Mouse (Mus musculus) thymus, adult 2 months (tissue): ENCODE data around the gene D6Wsu163e. TPM values are rescaled to one million over a fixed set of nuclear protein-coding genes. Genes with fewer than 3 reads are reported as not detected.
A peak's percentile ranks its signal among the peaks of the same experiment; 100 is the strongest.

Experiments used
- DNase-seq: peaks from one replicate; pipeline ENCODE4 v3.0.0; 2021
- H3K27ac ChIP-seq: fragments of 200-500 bp; 2 replicates; pipeline ENCODE4 v1.5.1; 2012; ENCODE audit warnings: low read length, control low read depth; ENCODE audit not compliant: control insufficient read depth, insufficient read depth
- H3K27me3 ChIP-seq: fragments of 200-500 bp; 2 replicates; pipeline ENCODE4 v1.6.1; 2012; ENCODE audit warnings: mild to moderate bottlenecking, low read length, moderate library complexity, mixed read lengths; ENCODE audit not compliant: control insufficient read depth, insufficient read depth
- H3K36me3 ChIP-seq: fragments of 200-500 bp; 2 replicates; pipeline ENCODE4 v1.6.1; 2012; ENCODE audit warnings: mild to moderate bottlenecking, low read length, moderate library complexity; ENCODE audit not compliant: control insufficient read depth, insufficient read depth
- H3K4me1 ChIP-seq: fragments of 200-500 bp; replicated peaks from 2 replicates; pipeline ENCODE4 v1.6.1; 2012; ENCODE audit warnings: low read length; ENCODE audit not compliant: control insufficient read depth, insufficient read depth
- H3K4me3 ChIP-seq: fragments of 200-500 bp; 2 replicates; pipeline ENCODE4 v1.5.1; 2012; ENCODE audit warnings: mild to moderate bottlenecking, low read length, control low read depth, moderate library complexity; ENCODE audit not compliant: control insufficient read depth, insufficient read depth
- CTCF ChIP-seq: fragments of 200-500 bp; IDR thresholded peaks from 2 replicates; pipeline ENCODE4 v1.5.1; 2012; ENCODE audit warnings: mild to moderate bottlenecking, control low read depth, low read length, moderate library complexity, borderline replicate concordance; ENCODE audit not compliant: control insufficient read depth, poor library complexity, insufficient read depth; ENCODE audit errors: extremely low read depth
- POLR2A ChIP-seq: fragments of 200-500 bp; IDR thresholded peaks from 2 replicates; pipeline ENCODE4 v1.6.1; 2012; ENCODE audit warnings: mild to moderate bottlenecking, low read length, control low read depth, moderate library complexity; ENCODE audit not compliant: control insufficient read depth, poor library complexity, insufficient read depth; ENCODE audit errors: extremely low read depth
- WGBS: fragments of 180-500 bp; shearing (Covaris S2); methylation state at CpG from one replicate; pipeline ENCODE4 v1.1.7; 2018; 5-methylcytosine and 5-hydroxymethylcytosine counted together
- polyA plus RNA-seq: library from polyadenylated mRNA; depleted of rRNA; stranded (reverse); fragments of >200 nt; gene quantifications from 2 replicates; pipeline ENCODE4 v1.2.3, GENCODE M21; 2012; rRNA removed

Gene D6Wsu163e
- polyA plus RNA-seq, result 5.3 and 7.0 TPM in 2 replicates

DNA sequence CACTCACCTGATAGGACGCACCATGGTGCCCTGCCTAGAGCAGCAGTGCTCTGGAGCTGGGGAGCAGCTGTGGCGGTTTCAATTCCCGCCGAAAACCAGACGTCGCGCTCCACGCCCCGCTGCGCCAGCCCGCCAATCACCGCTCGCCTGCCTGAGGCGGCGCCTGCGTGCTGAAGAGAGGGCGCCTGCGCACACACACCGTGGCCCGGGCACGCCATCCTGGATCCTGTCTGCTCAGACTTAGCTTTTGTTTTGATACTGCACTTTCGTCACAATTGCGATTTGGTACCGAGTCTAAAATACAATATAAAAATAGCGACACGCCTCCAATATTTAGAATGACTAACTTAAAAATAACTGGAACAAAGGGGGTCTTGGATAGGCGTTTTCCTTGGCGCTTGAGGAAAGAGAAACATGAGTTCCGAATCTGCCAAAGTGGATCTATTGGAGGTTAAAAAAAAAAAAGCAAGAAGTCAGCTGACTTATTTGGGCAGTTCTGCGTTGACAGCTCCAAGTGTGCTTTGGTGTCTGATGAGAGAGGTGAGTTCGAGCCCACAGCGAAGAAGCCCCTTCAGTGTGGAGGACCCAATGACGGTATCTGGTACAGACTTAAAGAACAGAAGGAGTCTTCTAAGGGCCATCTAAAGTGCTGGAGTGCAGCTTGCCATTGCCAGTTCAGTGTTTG, at the start of gene D6Wsu163e, which contains the start of gene Rad51ap1:
TSS of gene D6Wsu163e (plus strand) at position 476 of the 685 bp plus-strand sequence.
TSS of gene Rad51ap1 (minus strand) at position 101 of the 685 bp plus-strand sequence.
- Histone ChIP-seq H3K4me1 (peaks cover 5% of the 10 kb centered on the region), H3K27ac (no peak within 1 kb of the TSS), H3K4me3 (peak within 1 kb of the TSS; percentile 88), H3K27me3 (no peaks in the 10 kb centered on the region), H3K36me3 (peaks cover 7% of the 10 kb centered on the region; the same call in 1 of the 2 replicates)
- peak; percentile 93 for DNase-seq
- peak; percentile 57; the same call in 1 of the 2 replicates for TF ChIP-seq CTCF
- peak; percentile 50; the same call in 1 of the 2 replicates for TF ChIP-seq POLR2A
- under 1% methylated on average over 33 of the region's 33 CpGs for WGBS

GRCm38 (mm10) chr6:126907378-126907777, 32.4 kb upstream of the D6Wsu163e start:
- WGBS, result 86% methylated on average over 4 of the region's 5 CpGs
- no peaks in the 10 kb centered on the region for H3K36me3 ChIP-seq
- TF ChIP-seq POLR2A, result no peak
- no peak for TF ChIP-seq CTCF
- DNase-seq, result no peak
- H3K4me1 ChIP-seq, result no peaks in the 10 kb centered on the region
- H3K4me3 ChIP-seq, result no peak overlapping the region
- no peaks in the 10 kb centered on the region for H3K27me3 ChIP-seq
- no peak overlapping the region for H3K27ac ChIP-seq

GRCm38 (mm10) chr6:126907876-126908275, 31.9 kb upstream of the D6Wsu163e start:
- DNase-seq, result no peak
- no peaks in the 10 kb centered on the region for H3K4me1 ChIP-seq
- no peaks in the 10 kb centered on the region for H3K27me3 ChIP-seq
- no peak overlapping the region for H3K27ac ChIP-seq
- H3K36me3 ChIP-seq, result no peaks in the 10 kb centered on the region
- WGBS, result 67% methylated on average over 3 of the region's 3 CpGs
- no peak for TF ChIP-seq CTCF
- no peak for TF ChIP-seq POLR2A
- H3K4me3 ChIP-seq, result no peak overlapping the region

DNA sequence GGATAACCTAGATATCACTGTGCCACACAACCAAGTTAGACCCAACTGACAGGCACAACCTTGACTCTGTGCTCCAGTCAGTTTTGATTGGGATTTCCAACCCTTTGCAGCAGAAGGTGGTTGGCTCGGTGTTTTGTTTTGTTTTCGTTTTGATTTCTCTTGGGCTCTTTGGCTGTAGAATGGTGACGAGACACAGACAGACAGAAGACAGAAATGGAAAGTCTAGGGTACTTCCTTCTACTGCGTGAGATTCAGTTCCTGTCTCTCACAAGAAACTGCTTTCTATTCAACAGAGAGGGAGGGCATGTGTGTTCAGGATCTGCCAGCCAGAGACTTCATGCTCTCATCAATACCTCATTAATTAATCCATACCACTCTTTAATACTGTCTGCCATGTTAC, 29.0 kb upstream of the D6Wsu163e start:
- no peak overlapping the region for H3K27ac ChIP-seq
- WGBS, result 28% methylated on average over 4 of the region's 4 CpGs
- no peak overlapping the region; the same call in 1 of the 2 replicates for H3K4me3 ChIP-seq
- no peaks in the 10 kb centered on the region for H3K4me1 ChIP-seq
- no peak for DNase-seq
- no peaks in the 10 kb centered on the region for H3K36me3 ChIP-seq
- no peaks in the 10 kb centered on the region for H3K27me3 ChIP-seq
- TF ChIP-seq CTCF (no peak), POLR2A (no peak)

- no peak for TF ChIP-seq CTCF
- no peak for TF ChIP-seq POLR2A
- 86% methylated on average over 5 of the region's 5 CpGs for WGBS
- no peaks in the 10 kb centered on the region for H3K27me3 ChIP-seq
- no peak overlapping the region for H3K4me3 ChIP-seq
- H3K27ac ChIP-seq, result no peak overlapping the region
- DNase-seq, result no peak
- H3K36me3 ChIP-seq, result no peaks in the 10 kb centered on the region
- H3K4me1 ChIP-seq, result no peaks in the 10 kb centered on the region; the same call in 1 of the 2 replicates
Measured at GRCm38 (mm10) chr6:126914928-126915327, 24.8 kb upstream of the D6Wsu163e start.

GRCm38 (mm10) chr6:126921111-126921881, 18.5 kb upstream of the D6Wsu163e start, which contains the start of gene Dyrk4:
Gene Dyrk4, minus strand, starts transcription at chr6:126921839.
- no peak within 1 kb of the TSS; the same call in 1 of the 2 replicates for H3K4me3 ChIP-seq
- no peaks in the 10 kb centered on the region; the same call in 1 of the 2 replicates for H3K4me1 ChIP-seq
- 60% methylated on average over 21 of the region's 21 CpGs for WGBS
- peak; percentile 15 for DNase-seq
- H3K27me3 ChIP-seq, result no peaks in the 10 kb centered on the region
- no peak within 1 kb of the TSS for H3K27ac ChIP-seq
- no peak for TF ChIP-seq POLR2A
- no peak for TF ChIP-seq CTCF
- H3K36me3 ChIP-seq, result peaks cover 35% of the 10 kb centered on the region
